Mouse (Mus musculus): ENCODE measurements around the gene L3mbtl4. TPM values are rescaled to one million over a fixed set of nuclear protein-coding genes. Genes with fewer than 3 reads are reported as not detected.

The L3mbtl4 gene
- total RNA-seq, 1 experiment = not detected

DNA sequence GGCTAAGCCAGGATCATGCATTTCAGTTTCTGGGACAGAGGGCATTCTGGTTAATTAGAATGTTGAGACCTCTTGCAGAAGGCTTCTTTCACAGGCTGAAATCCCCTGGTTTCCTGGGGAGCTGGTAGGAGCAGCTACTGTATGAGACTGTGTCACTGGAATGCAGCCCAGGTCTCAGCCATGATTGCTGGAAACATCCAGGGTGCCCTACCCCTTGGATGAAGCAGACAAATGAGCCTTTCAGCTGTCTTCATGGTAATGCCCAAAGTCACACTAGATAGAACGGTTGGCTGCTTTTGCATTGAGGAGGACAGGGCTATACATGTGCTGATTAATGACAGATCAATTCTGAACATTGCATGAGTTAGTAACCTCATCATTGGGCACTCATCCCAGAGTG, 486.4 kb downstream of the L3mbtl4 start:
- Histone ChIP-seq H3K27ac (ENCODE audit: insufficient read depth, low read depth, low read length, poor library complexity, severe bottlenecking) (no peak overlapping the region), H3K4me3 (ENCODE audit: insufficient read depth in 1 of 2, low read depth in 1 of 2, low read length in 2 of 2, poor library complexity in 1 of 2, severe bottlenecking in 1 of 2) (no peak overlapping the region), H3K36me3 (ENCODE audit: control insufficient read depth, insufficient read depth, low read length, poor library complexity, severe bottlenecking) (no peaks in the 10 kb centered on the region), H3K4me1 (ENCODE audit: control insufficient read depth in 2 of 2, insufficient read depth in 2 of 2, low read length in 2 of 2, poor library complexity in 1 of 2) (no peaks in the 10 kb centered on the region), H3K9ac (ENCODE audit: insufficient read depth, low read depth, low read length, poor library complexity, severe bottlenecking) (no peak overlapping the region), H3K9me3 (ENCODE audit: control insufficient read depth, insufficient read depth, low read depth, low read length) (no peaks in the 10 kb centered on the region)
- no peak for DNase-seq (ENCODE audit: low read depth, low spot score)
- in situ Hi-C loops (cut with MboI; ENCODE audit: low sequenced_read_pairs in 2 of 2, unreplicated experiment in 2 of 2) = no loop called here
- TF ChIP-seq HCFC1 (IDR thresholded peaks at IDR 0.05; ENCODE audit: borderline replicate concordance, insufficient read depth, low read length) = no peak
- TF ChIP-seq ZNF384 (IDR thresholded peaks at IDR 0.05; ENCODE audit: low read depth, low read length) = no peak
- TF ChIP-seq ZC3H11A (IDR thresholded peaks at IDR 0.05; ENCODE audit: borderline replicate concordance, low read depth, low read length) = no peak
- TF ChIP-seq CHD2 (IDR thresholded peaks at IDR 0.05; ENCODE audit: low read depth, low read length) = no peak
- TF ChIP-seq MAFK (IDR thresholded peaks at IDR 0.05; ENCODE audit: insufficient read depth, low read depth, low read length) = no peak

DNA sequence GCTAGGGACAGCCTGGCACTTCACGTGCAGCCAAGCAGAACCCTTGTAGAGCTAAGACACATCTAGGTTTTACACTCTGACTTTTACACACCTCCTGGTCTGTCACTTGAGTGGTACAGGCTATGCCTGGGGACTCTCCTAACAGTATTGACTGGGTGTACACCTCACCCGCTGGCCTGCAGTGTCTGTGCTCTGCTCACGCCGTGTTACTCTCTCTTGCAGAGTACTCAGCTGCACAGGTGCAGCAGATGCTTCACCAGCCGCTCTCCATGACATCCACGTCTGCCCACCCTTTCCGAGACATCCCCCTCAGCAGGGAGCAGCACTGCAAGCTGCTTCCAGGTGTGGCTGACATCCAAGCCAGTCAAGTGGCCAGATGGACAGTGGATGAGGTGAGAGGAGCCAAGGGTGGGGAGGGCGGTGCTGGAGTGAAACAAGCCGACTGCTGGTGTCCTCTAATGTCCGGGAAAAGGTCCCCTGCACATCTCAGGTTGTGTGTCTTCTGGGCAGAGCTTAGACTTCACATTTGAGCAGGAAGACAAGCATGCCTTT, 490.8 kb downstream of the L3mbtl4 start:
- H3K36me3 ChIP-seq (ENCODE audit: control insufficient read depth, insufficient read depth, low read length, poor library complexity, severe bottlenecking) = no peaks in the 10 kb centered on the region
- in situ Hi-C loops (cut with MboI; ENCODE audit: low sequenced_read_pairs in 2 of 2, unreplicated experiment in 2 of 2) = no loop called here

DNA sequence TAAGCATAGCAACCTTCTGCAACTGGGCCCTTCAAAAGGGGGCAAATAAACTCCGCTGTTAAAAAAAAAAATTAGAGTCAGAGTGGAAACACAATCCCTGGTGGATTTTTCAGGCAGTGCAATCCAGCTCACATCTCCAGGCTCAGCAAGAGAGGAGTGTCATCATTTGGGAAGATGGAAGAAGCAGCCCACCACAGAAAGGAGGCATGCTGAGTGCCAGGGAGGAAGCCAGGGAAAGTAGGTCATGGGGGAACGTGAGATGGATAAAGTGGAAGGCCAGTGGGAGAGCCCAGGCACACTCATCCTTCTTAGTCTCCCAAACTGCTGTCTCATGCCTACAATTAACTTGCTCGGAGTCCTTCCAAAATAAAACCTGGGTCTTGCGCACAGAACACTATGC, 496.0 kb downstream of the L3mbtl4 start:
- no peak for DNase-seq (ENCODE audit: low read depth, low spot score)
- no peaks in the 10 kb centered on the region for H3K4me1 ChIP-seq (ENCODE audit: control insufficient read depth in 2 of 2, insufficient read depth in 2 of 2, low read length in 2 of 2, poor library complexity in 1 of 2)
- TF ChIP-seq MAFK (IDR thresholded peaks at IDR 0.05; ENCODE audit: insufficient read depth, low read depth, low read length) = no peak
- no peak for TF ChIP-seq ZC3H11A (IDR thresholded peaks at IDR 0.05; ENCODE audit: borderline replicate concordance, low read depth, low read length)
- no peak for TF ChIP-seq CHD2 (IDR thresholded peaks at IDR 0.05; ENCODE audit: low read depth, low read length)
- TF ChIP-seq ZNF384 (IDR thresholded peaks at IDR 0.05; ENCODE audit: low read depth, low read length) = no peak
- no peak for TF ChIP-seq HCFC1 (IDR thresholded peaks at IDR 0.05; ENCODE audit: borderline replicate concordance, insufficient read depth, low read length)
- no peaks in the 10 kb centered on the region for H3K9me3 ChIP-seq (ENCODE audit: control insufficient read depth, insufficient read depth, low read depth, low read length)
- H3K9ac ChIP-seq (ENCODE audit: insufficient read depth, low read depth, low read length, poor library complexity, severe bottlenecking) = no peak overlapping the region
- in situ Hi-C loops (cut with MboI; ENCODE audit: low sequenced_read_pairs in 2 of 2, unreplicated experiment in 2 of 2) = no loop called here
- no peaks in the 10 kb centered on the region for H3K36me3 ChIP-seq (ENCODE audit: control insufficient read depth, insufficient read depth, low read length, poor library complexity, severe bottlenecking)
- H3K27ac ChIP-seq (ENCODE audit: insufficient read depth, low read depth, low read length, poor library complexity, severe bottlenecking) = no peak overlapping the region
- H3K4me3 ChIP-seq (ENCODE audit: insufficient read depth in 1 of 2, low read depth in 1 of 2, low read length in 2 of 2, poor library complexity in 1 of 2, severe bottlenecking in 1 of 2) = no peak overlapping the region

More for the DNA sequence above, 490.8 kb downstream of the L3mbtl4 start:
- no peak overlapping the region for H3K4me3 ChIP-seq (ENCODE audit: insufficient read depth in 1 of 2, low read depth in 1 of 2, low read length in 2 of 2, poor library complexity in 1 of 2, severe bottlenecking in 1 of 2)
- H3K9me3 ChIP-seq (ENCODE audit: control insufficient read depth, insufficient read depth, low read depth, low read length) = no peaks in the 10 kb centered on the region
- TF ChIP-seq HCFC1 (IDR thresholded peaks at IDR 0.05; ENCODE audit: borderline replicate concordance, insufficient read depth, low read length) (no peak), ZNF384 (IDR thresholded peaks at IDR 0.05; ENCODE audit: low read depth, low read length) (no peak), MAFK (IDR thresholded peaks at IDR 0.05; ENCODE audit: insufficient read depth, low read depth, low read length) (no peak), CHD2 (IDR thresholded peaks at IDR 0.05; ENCODE audit: low read depth, low read length) (no peak), ZC3H11A (IDR thresholded peaks at IDR 0.05; ENCODE audit: borderline replicate concordance, low read depth, low read length) (no peak)
- H3K27ac ChIP-seq (ENCODE audit: insufficient read depth, low read depth, low read length, poor library complexity, severe bottlenecking) = no peak overlapping the region
- H3K9ac ChIP-seq (ENCODE audit: insufficient read depth, low read depth, low read length, poor library complexity, severe bottlenecking) = no peak overlapping the region
- DNase-seq (ENCODE audit: low read depth, low spot score) = no peak
- no peaks in the 10 kb centered on the region for H3K4me1 ChIP-seq (ENCODE audit: control insufficient read depth in 2 of 2, insufficient read depth in 2 of 2, low read length in 2 of 2, poor library complexity in 1 of 2)

DNA sequence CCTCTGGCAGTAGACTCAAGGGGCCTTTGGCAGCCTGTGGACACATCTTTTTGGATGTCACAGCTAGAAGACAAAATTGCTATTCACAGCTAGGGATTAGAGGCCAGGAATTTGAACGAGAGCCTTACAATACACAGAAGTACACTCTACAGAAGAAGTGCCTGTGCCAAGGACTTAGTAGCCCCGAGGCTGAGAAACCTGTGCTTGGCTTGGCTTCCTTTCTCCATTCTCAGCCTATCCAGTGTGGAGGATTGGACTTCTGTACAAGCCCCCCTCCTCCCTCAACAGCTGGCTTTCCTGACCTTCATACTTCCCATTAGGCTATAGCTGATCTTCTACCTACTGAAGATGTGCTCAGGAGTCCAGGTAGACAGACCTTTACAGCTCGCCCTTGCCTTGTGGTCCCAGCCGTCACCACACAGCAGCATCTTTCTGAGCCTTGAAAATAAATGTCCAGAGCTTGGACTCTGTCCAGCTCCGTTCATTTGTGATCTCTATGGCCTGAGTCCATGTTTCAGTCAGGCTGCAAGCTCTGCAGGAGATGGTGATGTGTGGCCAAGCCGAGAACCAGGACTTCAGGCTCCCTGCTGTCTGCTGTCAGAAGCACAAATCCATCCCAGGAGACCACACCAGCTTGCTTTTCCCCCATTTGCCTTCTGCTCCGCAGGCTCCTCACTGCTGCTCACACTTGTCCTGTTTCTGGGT, 497.6 kb downstream of the L3mbtl4 start:
- no peak overlapping the region for H3K9ac ChIP-seq (ENCODE audit: insufficient read depth, low read depth, low read length, poor library complexity, severe bottlenecking)
- TF ChIP-seq MAFK (IDR thresholded peaks at IDR 0.05; ENCODE audit: insufficient read depth, low read depth, low read length) (no peak), HCFC1 (IDR thresholded peaks at IDR 0.05; ENCODE audit: borderline replicate concordance, insufficient read depth, low read length) (no peak), ZNF384 (IDR thresholded peaks at IDR 0.05; ENCODE audit: low read depth, low read length) (no peak), ZC3H11A (IDR thresholded peaks at IDR 0.05; ENCODE audit: borderline replicate concordance, low read depth, low read length) (no peak), CHD2 (IDR thresholded peaks at IDR 0.05; ENCODE audit: low read depth, low read length) (no peak)
- in situ Hi-C loops (cut with MboI; ENCODE audit: low sequenced_read_pairs in 2 of 2, unreplicated experiment in 2 of 2) = no loop called here
- no peak overlapping the region for H3K4me3 ChIP-seq (ENCODE audit: insufficient read depth in 1 of 2, low read depth in 1 of 2, low read length in 2 of 2, poor library complexity in 1 of 2, severe bottlenecking in 1 of 2)
- H3K36me3 ChIP-seq (ENCODE audit: control insufficient read depth, insufficient read depth, low read length, poor library complexity, severe bottlenecking) = no peaks in the 10 kb centered on the region
- DNase-seq (ENCODE audit: low read depth, low spot score) = no peak
- no peak overlapping the region for H3K27ac ChIP-seq (ENCODE audit: insufficient read depth, low read depth, low read length, poor library complexity, severe bottlenecking)
- H3K4me1 ChIP-seq (ENCODE audit: control insufficient read depth in 2 of 2, insufficient read depth in 2 of 2, low read length in 2 of 2, poor library complexity in 1 of 2) = no peaks in the 10 kb centered on the region
- H3K9me3 ChIP-seq (ENCODE audit: control insufficient read depth, insufficient read depth, low read depth, low read length) = no peaks in the 10 kb centered on the region

All from ES-E14 (cell line).